Mouse (Mus musculus) C2C12 (cell line): Measurements from ENCODE around the gene Olfr286. TPM values are rescaled to one million over a fixed set of nuclear protein-coding genes. Genes with fewer than 3 reads are reported as not detected.

Experiments
- H3K27me3 ChIP-seq: one replicate; pipeline ENCODE4 v1.6.1; 2011; ENCODE audit not compliant: control insufficient read depth, insufficient read depth, insufficient read length
- H3K36me3 ChIP-seq: one replicate; pipeline ENCODE4 v1.6.1; 2011; ENCODE audit not compliant: control insufficient read depth, insufficient read depth
- H3K4me3 ChIP-seq: one replicate; pipeline ENCODE4 v1.5.1; 2011; ENCODE audit warnings: mild to moderate bottlenecking, control low read depth; ENCODE audit not compliant: poor library complexity, insufficient read depth, severe bottlenecking
- H3K79me2 ChIP-seq: one replicate; pipeline ENCODE4 v1.6.1; 2011; ENCODE audit not compliant: control insufficient read depth, insufficient read depth
- H3K79me3 ChIP-seq: one replicate; pipeline ENCODE4 v1.6.1; 2011; ENCODE audit warnings: low read depth, control low read depth
- H3ac ChIP-seq: one replicate; pipeline ENCODE3; 2011; ENCODE audit warnings: low read depth; ENCODE audit not compliant: control insufficient read depth, insufficient read length
- CEBPB ChIP-seq: IDR thresholded peaks from one replicate; pipeline ENCODE4 v1.6.1; 2011; ENCODE audit warnings: low read depth, mild to moderate bottlenecking, control low read depth, moderate library complexity
- CTCF ChIP-seq: IDR thresholded peaks from one replicate; pipeline ENCODE4 v1.5.1; 2011; ENCODE audit not compliant: control insufficient read depth, insufficient read depth, insufficient read length
- FOSL1 ChIP-seq: IDR thresholded peaks from one replicate; pipeline ENCODE4 v1.8.0; 2011; ENCODE audit warnings: mild to moderate bottlenecking, low read length; ENCODE audit not compliant: poor library complexity, insufficient read depth, severe bottlenecking
- MAX ChIP-seq: IDR thresholded peaks from one replicate; pipeline ENCODE4 v1.6.1; 2011; ENCODE audit warnings: mild to moderate bottlenecking, control low read depth
- MYOD1 ChIP-seq: IDR thresholded peaks from one replicate; pipeline ENCODE4 v1.6.1; 2011; ENCODE audit warnings: low read depth; ENCODE audit not compliant: control insufficient read depth, insufficient read length
- MYOG ChIP-seq: IDR thresholded peaks from one replicate; pipeline ENCODE4 v1.6.1; 2011; ENCODE audit not compliant: control insufficient read depth, insufficient read length; ENCODE audit errors: extremely low read depth
- USF1 ChIP-seq: IDR thresholded peaks from one replicate; pipeline ENCODE4 v1.6.1; 2011; ENCODE audit warnings: low read depth, mild to moderate bottlenecking, control low read depth, moderate library complexity
- polyA plus RNA-seq: library from polyadenylated mRNA; unstranded; fragments of >200 nt; fragmentation: generic; extraction: Trizol; gene quantifications from one replicate; pipeline ENCODE4 v1.2.1, GENCODE M21; 2012; ENCODE audit warnings: missing spikeins

Olfr286 gene
- polyA plus RNA-seq, 1 experiment: not detected

GRCm38 (mm10) chr15:98195442-98195841 is 38.8 kb downstream of the Olfr286 start, which contains the start of gene Olfr288:
TSS of gene Olfr288 (minus strand) at chr15:98195542.
- H3ac ChIP-seq: no peak within 1 kb of the TSS
- TF ChIP-seq CTCF (no peak), MYOG (no peak), MAX (no peak), MYOD1 (no peak), CEBPB (no peak), USF1 (no peak), FOSL1 (no peak)
- H3K36me3 ChIP-seq: no peaks in the 10 kb centered on the region
- peaks cover 45% of the 10 kb centered on the region for H3K27me3 ChIP-seq
- H3K79me3 ChIP-seq: no peaks in the 10 kb centered on the region
- no peaks in the 10 kb centered on the region for H3K79me2 ChIP-seq
- no peak within 1 kb of the TSS for H3K4me3 ChIP-seq

DNA sequence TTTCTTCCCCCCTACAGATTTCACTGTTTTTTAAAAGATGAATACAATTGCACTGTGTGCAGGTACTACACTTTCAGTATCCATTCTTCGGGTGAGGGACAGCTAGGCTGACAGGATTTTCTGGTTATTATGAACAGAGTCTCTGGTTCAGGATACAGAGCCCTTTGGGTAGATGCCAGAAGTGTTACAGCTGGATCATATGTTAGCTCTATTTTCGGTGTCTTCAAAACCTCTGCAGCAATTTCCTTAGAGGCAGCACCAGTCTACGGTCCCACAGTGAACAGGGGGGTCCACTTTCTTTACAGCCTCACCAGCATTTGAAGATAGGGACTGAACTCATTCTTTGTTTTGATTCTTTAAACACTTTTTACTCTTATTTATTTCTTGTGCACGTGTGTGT is 49.8 kb downstream of the Olfr286 start:
- H3ac ChIP-seq: no peak overlapping the region
- H3K4me3 ChIP-seq: no peak overlapping the region
- no peaks in the 10 kb centered on the region for H3K36me3 ChIP-seq
- no peaks in the 10 kb centered on the region for H3K79me3 ChIP-seq
- no peak for TF ChIP-seq CTCF
- no peak for TF ChIP-seq MYOG
- no peak for TF ChIP-seq MAX
- TF ChIP-seq CEBPB: no peak
- TF ChIP-seq MYOD1: no peak
- TF ChIP-seq FOSL1: no peak
- no peak for TF ChIP-seq USF1
- H3K27me3 ChIP-seq: no peaks in the 10 kb centered on the region
- no peaks in the 10 kb centered on the region for H3K79me2 ChIP-seq

DNA sequence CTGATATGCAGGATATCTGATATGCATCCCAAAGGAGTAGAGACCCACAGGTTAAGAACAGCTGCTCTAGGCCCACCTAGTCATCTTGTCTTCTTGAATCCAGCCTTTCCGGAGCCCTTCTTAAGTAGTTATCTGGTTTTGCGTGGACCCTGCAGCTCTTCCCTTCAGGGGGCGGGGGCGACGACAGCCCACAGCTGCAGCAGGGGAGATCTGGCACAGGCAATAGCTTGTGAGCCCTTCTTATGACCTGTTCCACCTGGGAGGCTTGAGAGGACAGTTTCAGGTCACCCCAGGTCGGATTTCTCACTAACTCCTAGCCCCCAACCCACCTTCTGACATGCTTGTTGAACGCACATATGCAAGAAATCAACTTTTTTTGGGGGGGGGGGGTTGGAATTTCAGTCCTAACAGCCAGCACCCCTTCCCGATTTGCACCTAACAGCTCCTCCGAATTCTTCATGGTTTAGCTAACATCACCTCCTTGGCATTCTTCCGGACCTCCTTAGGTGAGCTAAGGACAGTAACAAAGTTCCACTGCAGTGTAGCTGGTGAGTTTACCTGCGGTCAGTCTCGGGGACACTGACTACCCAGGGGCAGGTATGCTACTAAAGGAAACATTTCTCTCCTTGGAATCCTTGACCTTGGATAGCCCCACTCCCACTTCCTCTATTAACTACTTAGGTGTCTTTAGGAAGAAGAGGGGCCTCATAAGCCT is 52.2 kb downstream of the Olfr286 start:
- no peaks in the 10 kb centered on the region for H3K79me2 ChIP-seq
- H3K79me3 ChIP-seq: no peaks in the 10 kb centered on the region
- no peaks in the 10 kb centered on the region for H3K36me3 ChIP-seq
- TF ChIP-seq MAX (no peak), CEBPB (no peak), USF1 (no peak), CTCF (no peak), MYOD1 (no peak), MYOG (no peak), FOSL1 (no peak)
- H3K27me3 ChIP-seq: peaks cover 8% of the 10 kb centered on the region
- no peak overlapping the region for H3ac ChIP-seq
- H3K4me3 ChIP-seq: no peak overlapping the region

GRCm38 (mm10) chr15:98181132-98181711 is 53.0 kb downstream of the Olfr286 start:
- Histone ChIP-seq H3ac (peak overlapping the region; percentile 57), H3K4me3 (peak overlapping the region; percentile 33), H3K27me3 (peaks cover 13% of the 10 kb centered on the region), H3K79me2 (no peaks in the 10 kb centered on the region), H3K79me3 (no peaks in the 10 kb centered on the region), H3K36me3 (no peaks in the 10 kb centered on the region)
- TF ChIP-seq USF1 (no peak), MAX (peak; percentile 32), FOSL1 (no peak), MYOD1 (peak; percentile 22), MYOG (no peak), CEBPB (peak; percentile 83), CTCF (peak; percentile 48)

DNA sequence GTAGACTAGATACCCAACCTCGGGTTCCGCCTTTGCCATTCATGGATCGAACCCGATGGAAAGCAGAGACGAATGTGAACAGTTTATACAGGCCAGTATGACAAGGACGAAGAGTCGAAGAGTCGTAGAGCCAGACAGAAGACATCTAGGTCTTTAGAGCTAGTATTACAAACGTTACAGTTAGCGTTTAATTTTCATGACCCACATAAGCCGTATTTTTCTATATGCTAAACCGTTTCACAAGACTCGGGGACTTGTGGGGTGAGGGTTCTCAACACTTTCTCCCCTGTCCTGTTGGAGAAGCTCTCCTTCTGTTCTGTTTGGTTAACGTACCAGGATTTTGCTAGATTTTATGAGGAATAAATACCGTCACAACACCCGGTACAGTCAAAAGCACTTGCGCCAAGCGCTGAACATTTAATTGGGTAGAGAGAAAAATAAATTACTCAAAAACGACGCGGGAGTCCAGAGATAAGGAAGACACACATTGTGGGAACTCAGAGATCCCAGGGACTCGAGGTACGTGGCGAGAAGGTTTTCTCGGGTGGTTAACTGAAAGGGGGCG is 53.6 kb downstream of the Olfr286 start:
- TF ChIP-seq MYOD1 (no peak), CEBPB (no peak), CTCF (no peak), FOSL1 (no peak), MYOG (no peak), MAX (no peak), USF1 (no peak)
- no peaks in the 10 kb centered on the region for H3K36me3 ChIP-seq
- peak overlapping the region; percentile 33 for H3K4me3 ChIP-seq
- peaks cover 18% of the 10 kb centered on the region for H3K27me3 ChIP-seq
- peak overlapping the region; percentile 57 for H3ac ChIP-seq
- H3K79me2 ChIP-seq: no peaks in the 10 kb centered on the region
- no peaks in the 10 kb centered on the region for H3K79me3 ChIP-seq
